Mouse (Mus musculus) liver, embryonic 14.5 days (tissue): Measurements from ENCODE around the gene Msl1. TPM values are rescaled to one million over a fixed set of nuclear protein-coding genes. Genes with fewer than 3 reads are reported as not detected.

Experiments
- ATAC-seq: fragments of 200-750 bp; cut with Nextera tagmentation; 2 replicates; pipeline ENCODE4 v1.8.0; 2017; ENCODE audit warnings: moderate number of reproducible peaks, mild to moderate bottlenecking, moderate library complexity; ENCODE audit not compliant: insufficient read depth
- DNase-seq, 3 experiments: peaks; one replicate each; pipeline ENCODE4 v3.0.0-alpha.2; 2012 to 2013; ENCODE audit warnings: low read depth in 3 of 3, low spot score in 3 of 3
- H3K27ac ChIP-seq: fragments of 300-500 bp; sonication (generic); 2 replicates; pipeline ENCODE4 v1.5.1; 2014; ENCODE audit warnings: moderate library complexity, mild to moderate bottlenecking, control low read depth, inconsistent platforms
- H3K27me3 ChIP-seq: fragments of 300-500 bp; sonication (generic); 2 replicates; pipeline ENCODE4 v1.6.1; 2014; ENCODE audit warnings: mild to moderate bottlenecking, low read length, moderate library complexity; ENCODE audit not compliant: control insufficient read depth, insufficient read depth
- H3K36me3 ChIP-seq: fragments of 300-500 bp; sonication (generic); replicated peaks from 2 replicates; pipeline ENCODE4 v1.6.1; 2014; ENCODE audit warnings: low read depth; ENCODE audit not compliant: control insufficient read depth, insufficient read depth
- H3K4me1 ChIP-seq, 2 experiments: fragments of 200-500 bp in 1 of 2; fragments of 300-500 bp in 1 of 2; sonication (generic) in 1 of 2; replicated peaks; 2 replicates each; pipeline ENCODE4 v1.6.1; 2012 to 2014; ENCODE audit warnings: antibody characterized with exemption in 1 of 2, inconsistent platforms in 1 of 2, low read length in 1 of 2; ENCODE audit not compliant: control insufficient read depth in 2 of 2, insufficient read depth in 2 of 2
- H3K4me2 ChIP-seq: fragments of 300-500 bp; sonication (generic); 2 replicates; pipeline ENCODE4 v1.6.1; 2014; ENCODE audit warnings: low read depth, mild to moderate bottlenecking, control low read depth, moderate library complexity
- H3K4me3 ChIP-seq, 2 experiments: fragments of 200-500 bp in 1 of 2; fragments of 300-500 bp in 1 of 2; sonication (generic) in 1 of 2; 2 replicates each; pipeline ENCODE4 v1.5.1; 2012 to 2014; ENCODE audit warnings: low read depth in 2 of 2, low read length in 2 of 2, mild to moderate bottlenecking in 2 of 2, control low read depth in 1 of 2, inconsistent platforms in 1 of 2, moderate library complexity in 1 of 2; ENCODE audit not compliant: insufficient read depth in 1 of 2
- H3K9ac ChIP-seq: fragments of 300-500 bp; sonication (generic); replicated peaks from 2 replicates; pipeline ENCODE4 v1.6.1; 2014; ENCODE audit warnings: mild to moderate bottlenecking, control low read depth, moderate library complexity
- H3K9me3 ChIP-seq: fragments of 300-500 bp; sonication (generic); 2 replicates; pipeline ENCODE4 v1.6.1; 2016; ENCODE audit warnings: low read length, mixed read lengths; ENCODE audit not compliant: control insufficient read depth
- CTCF ChIP-seq: IDR thresholded peaks from 2 replicates; pipeline ENCODE4 v1.5.1; 2016; ENCODE audit warnings: antibody characterized with exemption, low read depth, control low read depth
- EP300 ChIP-seq: IDR thresholded peaks from 2 replicates; pipeline ENCODE4 v1.6.1; 2016; ENCODE audit warnings: antibody characterized with exemption, low read depth
- WGBS: fragments of 180-500 bp; shearing (Covaris S2); extraction: QIAGEN DNeasy Blood & Tissue Kit; methylation state at CpG from one replicate; pipeline ENCODE4 v1.1.7; 2014; ENCODE audit not compliant: insufficient replicate concordance; 5-methylcytosine and 5-hydroxymethylcytosine counted together
- polyA plus RNA-seq, 2 experiments: library from polyadenylated mRNA; depleted of rRNA in 1 of 2; stranded (reverse) in 1 of 2; unstranded in 1 of 2; fragments of >200 nt; fragmentation: Nextera tagmentation in 1 of 2; extraction: Ambion mirVana in 1 of 2; gene quantifications; 2 replicates each; pipeline versions ENCODE4 v1.2.1 to v1.2.3; 2012 to 2014

Msl1 gene
- polyA plus RNA-seq, 2 experiments = 4.5 to 15.8 TPM

GRCm38 (mm10) chr11:98827877-98828276 lies 32.6 kb downstream of the Msl1 start:
- H3K4me1 ChIP-seq = peaks cover 0 to 10% of the 10 kb centered on the region in 2 experiments; a peak in 3 of 4 replicates
- WGBS = 13% methylated on average over 2 of the region's 2 CpGs
- no peaks in the 10 kb centered on the region for H3K27me3 ChIP-seq
- no peak for TF ChIP-seq CTCF
- peak; percentile 54; the same call in 1 of the 2 replicates for TF ChIP-seq EP300
- H3K27ac ChIP-seq = no peak overlapping the region
- no peak overlapping the region for H3K4me3 ChIP-seq
- DNase-seq = no peak
- no peak overlapping the region for H3K9ac ChIP-seq
- no peak overlapping the region for H3K4me2 ChIP-seq
- H3K36me3 ChIP-seq = peaks cover 95% of the 10 kb centered on the region
- peak; percentile 61 for ATAC-seq
- no peaks in the 10 kb centered on the region for H3K9me3 ChIP-seq

GRCm38 (mm10) chr11:98829091-98829775 lies 33.9 kb downstream of the Msl1 start:
- peak in 1 of 3 experiments; percentile 28 for DNase-seq
- H3K4me2 ChIP-seq = no peak overlapping the region
- H3K36me3 ChIP-seq = peaks cover 95% of the 10 kb centered on the region
- ATAC-seq = no peak
- no peak overlapping the region for H3K9ac ChIP-seq
- TF ChIP-seq CTCF (peak; percentile 76), EP300 (no peak)
- peaks cover 0 to 10% of the 10 kb centered on the region in 2 experiments; a peak in 3 of 4 replicates for H3K4me1 ChIP-seq
- WGBS = 63% methylated on average over 12 of the region's 12 CpGs
- H3K27me3 ChIP-seq = no peaks in the 10 kb centered on the region
- H3K27ac ChIP-seq = no peak overlapping the region
- no peak overlapping the region for H3K4me3 ChIP-seq
- no peaks in the 10 kb centered on the region for H3K9me3 ChIP-seq

DNA sequence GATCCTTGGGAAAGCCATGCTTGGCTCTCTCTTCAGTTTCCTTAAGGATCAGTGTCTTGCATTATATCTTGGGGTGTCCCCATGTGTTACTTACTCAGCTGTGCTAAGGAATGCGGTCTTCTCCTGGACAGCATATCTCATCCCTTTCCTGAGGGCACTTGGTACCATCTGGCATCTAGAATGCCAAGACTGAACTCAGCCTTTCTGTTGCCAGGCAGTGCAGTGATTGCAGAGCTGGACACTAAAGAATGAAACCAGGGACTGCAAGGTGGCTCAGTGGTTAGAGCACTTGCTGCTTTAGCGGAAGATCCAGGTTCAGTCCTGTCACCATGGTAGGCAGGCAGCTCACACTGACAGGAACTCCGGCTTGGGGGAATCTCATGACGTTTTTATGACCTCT lies 34.6 kb downstream of the Msl1 start:
- DNase-seq (no peak), ATAC-seq (no peak)
- peaks cover 0 to 10% of the 10 kb centered on the region in 2 experiments; a peak in 3 of 4 replicates for H3K4me1 ChIP-seq
- H3K27me3 ChIP-seq = no peaks in the 10 kb centered on the region
- no peaks in the 10 kb centered on the region for H3K9me3 ChIP-seq
- peaks cover 89% of the 10 kb centered on the region for H3K36me3 ChIP-seq
- no peak overlapping the region for H3K4me2 ChIP-seq
- TF ChIP-seq EP300 (no peak), CTCF (no peak)
- H3K27ac ChIP-seq = no peak overlapping the region
- 90% methylated on average over 4 of the region's 4 CpGs for WGBS
- H3K4me3 ChIP-seq = no peak overlapping the region
- no peak overlapping the region for H3K9ac ChIP-seq

GRCm38 (mm10) chr11:98835296-98835695 lies 40.0 kb downstream of the Msl1 start:
- H3K27ac ChIP-seq = no peak overlapping the region
- WGBS = 64% methylated on average over 5 of the region's 5 CpGs
- H3K4me3 ChIP-seq = no peak overlapping the region
- TF ChIP-seq CTCF (no peak), EP300 (no peak)
- no peaks in the 10 kb centered on the region for H3K9me3 ChIP-seq
- peaks cover 39% of the 10 kb centered on the region for H3K36me3 ChIP-seq
- no peak overlapping the region for H3K4me2 ChIP-seq
- no peak overlapping the region for H3K9ac ChIP-seq
- DNase-seq = no peak
- peaks cover 23% of the 10 kb centered on the region for H3K27me3 ChIP-seq
- no peak for ATAC-seq
- peaks cover 0 to 5% of the 10 kb centered on the region in 2 experiments; a peak in 3 of 4 replicates for H3K4me1 ChIP-seq

DNA sequence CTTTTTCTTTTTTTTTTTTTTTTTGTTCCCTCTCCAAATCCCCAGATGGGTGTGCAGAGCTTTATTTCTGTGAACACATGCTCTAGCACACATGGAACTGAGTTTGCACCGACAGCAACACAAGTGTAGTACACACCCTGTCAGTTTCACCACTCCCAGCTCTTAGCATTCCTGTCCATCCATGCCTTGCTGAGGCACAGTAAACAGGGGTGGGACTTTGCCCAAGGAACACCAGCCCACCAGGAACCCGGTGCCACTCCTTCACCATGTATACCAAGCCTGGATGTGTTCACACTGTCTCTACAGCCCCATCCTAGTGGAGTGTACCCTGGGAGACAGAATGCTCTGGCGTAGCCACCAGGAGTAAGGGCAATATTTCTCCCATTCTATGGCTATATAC lies 40.4 kb downstream of the Msl1 start:
- 62% methylated on average over 3 of the region's 3 CpGs for WGBS
- Histone ChIP-seq H3K27ac (no peak overlapping the region), H3K9me3 (no peaks in the 10 kb centered on the region), H3K27me3 (peaks cover 23% of the 10 kb centered on the region), H3K36me3 (peaks cover 35% of the 10 kb centered on the region), H3K4me2 (no peak overlapping the region), H3K9ac (no peak overlapping the region), H3K4me3 (no peak overlapping the region), H3K4me1 (peaks cover 0 to 5% of the 10 kb centered on the region in 2 experiments; a peak in 3 of 4 replicates)
- ATAC-seq (no peak), DNase-seq (no peak)
- TF ChIP-seq CTCF (no peak), EP300 (no peak)
